Mouse (Mus musculus): ENCODE data around the gene Ivl. TPM values are rescaled to one million over a fixed set of nuclear protein-coding genes. Genes with fewer than 3 reads are reported as not detected.
A peak's percentile ranks its signal among the peaks of the same experiment; 100 is the strongest.

Gene Ivl
- total RNA-seq (2015) (0.22 TPM in 1 of 2 replicates, not detected in the other), total RNA-seq (2017) (0.27 TPM in 1 of 2 replicates, not detected in the other)

GRCm38 (mm10) chr3:92573449-92574041 lies at the start of gene Ivl:
Ivl (minus strand) TSS chr3:92573735.
- peak; percentile 58; the same call in 1 of the 2 replicates for ATAC-seq (replicated peaks; ENCODE audit: poor library complexity)

GRCm38 (mm10) chr3:92621560-92621959 lies 48.0 kb upstream of the Ivl start, which contains the start of gene Lce6a:
Lce6a (minus strand) TSS chr3:92621660.
- ATAC-seq (replicated peaks; ENCODE audit: poor library complexity), result no peak

- ATAC-seq (replicated peaks; ENCODE audit: poor library complexity), result no peak
Observed at GRCm38 (mm10) chr3:92609804-92610203, 36.3 kb upstream of the Ivl start.

DNA sequence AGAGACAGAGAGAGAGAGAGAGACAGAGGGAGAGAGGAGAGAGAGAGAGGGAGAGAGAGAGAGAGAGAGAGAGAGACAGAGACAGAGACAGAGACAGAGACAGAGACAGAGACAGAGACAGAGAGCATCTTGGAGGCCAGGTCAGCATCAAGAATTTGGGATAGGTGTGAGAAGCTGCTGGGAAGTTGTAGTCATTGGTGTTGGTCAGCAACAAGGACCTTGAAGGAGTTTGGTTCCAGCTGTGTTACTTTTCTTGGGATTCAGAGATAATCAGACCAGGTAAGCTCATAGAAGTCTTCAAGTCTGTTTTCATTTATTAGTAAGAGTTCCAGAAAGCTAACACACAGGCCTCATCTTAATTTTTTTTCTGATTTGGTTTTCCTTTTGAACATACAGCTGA lies 33.9 kb upstream of the Ivl start, which contains the start of gene 2210017I01Rik:
TSS of gene 2210017I01Rik (minus strand) at position 101 of the 400 bp plus-strand sequence.
- no peak for ATAC-seq (replicated peaks; ENCODE audit: poor library complexity)

- ATAC-seq (replicated peaks; ENCODE audit: poor library complexity), result 0 out of 2 replicates have a peak, but pooled peaks have one; percentile 54
Observed at GRCm38 (mm10) chr3:92602169-92602568, 28.6 kb upstream of the Ivl start.

DNA sequence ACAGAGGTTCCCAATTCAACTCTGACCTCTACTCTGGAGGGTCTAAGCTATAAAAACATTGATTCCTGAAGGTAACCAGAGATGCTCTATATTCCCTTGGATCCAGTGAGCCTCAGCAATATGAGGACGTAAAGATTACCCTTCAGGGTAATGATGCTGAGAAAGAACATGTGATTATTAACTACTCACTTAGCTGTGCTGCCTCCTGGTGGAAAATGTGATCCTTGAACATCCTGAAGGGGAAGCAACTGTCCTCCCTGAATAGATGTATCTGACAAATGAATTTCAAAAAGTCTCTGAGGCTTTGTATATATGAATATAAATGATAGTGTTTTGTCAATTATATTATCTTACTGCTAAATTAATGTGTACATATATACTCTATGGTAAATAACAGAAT lies 26.9 kb upstream of the Ivl start:
- ATAC-seq (replicated peaks; ENCODE audit: poor library complexity), result no peak

- no peak for ATAC-seq (replicated peaks; ENCODE audit: poor library complexity)
Observed at GRCm38 (mm10) chr3:92599973-92600372, 26.4 kb upstream of the Ivl start.

DNA sequence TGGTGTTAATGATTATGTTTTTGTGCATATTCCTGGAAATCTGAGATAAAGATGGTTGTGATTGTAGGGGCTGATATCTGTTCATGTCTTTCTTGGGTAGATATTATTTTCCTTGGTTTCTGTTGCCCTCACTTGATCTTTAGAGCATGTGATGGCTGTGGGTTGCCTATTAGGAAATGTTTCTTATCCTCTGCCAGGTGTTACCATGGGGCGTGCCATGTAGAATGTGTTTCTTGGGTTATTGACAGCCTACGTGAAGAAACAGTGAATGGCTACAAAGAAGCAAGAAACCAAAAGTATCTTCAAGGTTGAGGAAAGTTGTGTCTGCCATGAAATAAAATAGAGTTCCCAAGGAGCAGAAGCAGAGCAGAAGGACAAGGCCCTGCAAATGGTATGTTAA lies 24.9 kb upstream of the Ivl start:
- no peak for ATAC-seq (replicated peaks; ENCODE audit: poor library complexity)

DNA sequence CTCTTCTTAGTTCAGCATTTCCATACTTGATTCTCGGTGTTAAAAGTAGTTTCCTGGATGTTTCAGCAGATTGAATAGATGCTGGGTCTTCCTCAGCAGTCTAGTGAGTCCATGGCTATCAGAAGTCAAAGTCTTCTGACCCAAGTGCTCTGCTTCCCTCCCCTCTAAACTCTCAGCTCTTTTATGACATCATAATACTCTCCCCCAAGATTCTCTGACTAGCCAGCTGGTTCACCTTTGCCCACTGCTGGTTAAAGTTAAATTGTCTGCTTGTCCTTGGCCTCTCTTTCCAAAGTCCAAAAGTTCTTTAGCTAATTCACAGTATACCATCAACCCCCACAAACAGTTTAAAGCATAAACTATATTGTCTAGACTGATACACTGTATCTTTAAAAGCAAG lies 15.3 kb upstream of the Ivl start, which contains the start of gene Smcp:
TSS of gene Smcp (minus strand) at position 140 of the 400 bp plus-strand sequence.
- no peak for ATAC-seq (replicated peaks; ENCODE audit: poor library complexity)

- ATAC-seq (replicated peaks; ENCODE audit: poor library complexity), result no peak
Observed at GRCm38 (mm10) chr3:92587190-92587589, 13.7 kb upstream of the Ivl start.

- no peak for ATAC-seq (replicated peaks; ENCODE audit: poor library complexity)
Observed at GRCm38 (mm10) chr3:92585055-92585454, 11.5 kb upstream of the Ivl start.

- no peak for ATAC-seq (replicated peaks; ENCODE audit: poor library complexity)
Observed at GRCm38 (mm10) chr3:92583164-92583826, 9.8 kb upstream of the Ivl start.

DNA sequence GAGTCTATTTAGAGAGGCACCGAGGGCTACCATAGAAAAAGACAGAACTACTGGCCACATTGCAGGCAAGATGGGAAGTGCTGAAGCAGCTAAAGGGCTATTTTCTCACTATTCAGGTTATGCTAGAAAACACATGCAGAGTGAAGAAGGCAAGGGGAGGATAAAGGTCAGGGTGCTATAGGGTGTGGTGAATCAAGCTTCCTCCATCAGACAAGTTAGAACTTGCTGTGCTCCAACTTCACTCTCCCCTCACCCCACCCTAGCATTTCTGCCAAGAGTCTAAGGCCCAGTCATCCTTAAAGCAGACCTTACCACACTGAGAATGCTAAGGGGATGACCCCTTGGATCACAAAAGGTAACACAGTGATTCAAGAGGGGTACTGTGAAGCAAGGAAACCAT lies 6.0 kb upstream of the Ivl start:
- ATAC-seq (replicated peaks; ENCODE audit: poor library complexity), result no peak

DNA sequence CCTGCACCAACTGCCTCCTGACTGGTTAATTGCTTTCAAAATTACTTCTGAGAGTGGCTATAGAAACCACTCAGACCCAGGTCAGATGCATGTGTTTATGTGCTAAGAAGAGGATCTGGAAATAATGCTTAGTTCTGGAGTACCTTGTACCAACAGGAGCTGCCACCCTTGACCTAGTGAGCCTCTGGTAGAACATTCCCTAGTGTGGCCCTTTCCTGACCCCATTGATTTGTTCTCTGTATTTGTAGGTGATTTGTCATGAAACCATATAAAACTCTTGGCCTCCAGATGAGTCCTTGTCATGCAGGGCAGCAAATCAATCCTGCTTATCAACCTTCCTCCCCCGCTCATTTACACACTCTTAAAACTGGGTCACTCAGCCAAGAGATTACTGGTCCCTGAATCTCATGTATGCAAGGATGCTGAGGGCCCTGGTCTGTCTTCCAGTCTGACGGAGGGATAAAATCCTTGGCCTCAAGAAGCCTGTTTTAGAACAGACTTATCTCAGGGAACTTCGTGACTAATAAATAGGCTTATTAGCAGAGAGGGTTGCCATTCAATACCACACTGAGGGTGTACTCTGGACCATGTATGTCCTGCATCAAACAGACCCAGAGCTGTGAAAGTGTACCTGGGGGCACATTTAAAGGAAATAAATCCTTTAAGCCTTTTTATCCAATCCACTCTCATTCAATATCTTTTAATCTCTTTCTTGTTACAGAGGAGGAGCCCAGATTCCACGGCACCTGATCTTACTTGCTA lies 5.3 kb upstream of the Ivl start:
- ATAC-seq (replicated peaks; ENCODE audit: poor library complexity), result no peak

DNA sequence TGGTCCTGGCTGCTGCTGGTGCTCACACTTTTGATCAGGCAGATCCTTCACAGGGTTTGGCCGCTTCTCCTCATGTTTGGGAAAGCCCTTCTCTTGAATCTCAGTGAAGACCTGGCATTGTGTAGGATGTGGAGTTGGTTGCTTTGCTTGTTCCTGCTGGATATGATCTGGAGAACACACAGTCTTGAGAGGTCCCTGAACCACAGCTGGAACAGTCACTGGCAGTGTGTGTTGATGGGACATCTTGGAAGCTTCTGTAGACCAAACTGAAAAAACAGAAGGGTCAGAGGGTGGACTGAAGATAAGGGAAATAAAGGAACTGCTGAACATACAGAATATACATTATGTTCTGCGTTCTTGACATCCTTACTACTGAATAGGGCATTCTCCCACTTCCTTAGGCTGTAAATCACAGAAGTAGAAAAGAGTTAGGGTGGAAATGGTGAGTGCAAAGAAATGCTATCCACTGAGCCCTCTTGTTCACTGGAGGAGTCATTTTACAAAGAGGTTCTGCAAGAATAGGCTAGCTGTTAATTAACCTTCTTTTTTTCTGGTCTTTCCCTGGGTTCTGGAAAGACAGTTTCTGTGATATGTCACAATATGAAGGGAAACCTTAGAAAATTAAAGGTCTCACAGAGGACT lies 900 bp downstream of the Ivl start:
- no peak for ATAC-seq (replicated peaks; ENCODE audit: poor library complexity)

DNA sequence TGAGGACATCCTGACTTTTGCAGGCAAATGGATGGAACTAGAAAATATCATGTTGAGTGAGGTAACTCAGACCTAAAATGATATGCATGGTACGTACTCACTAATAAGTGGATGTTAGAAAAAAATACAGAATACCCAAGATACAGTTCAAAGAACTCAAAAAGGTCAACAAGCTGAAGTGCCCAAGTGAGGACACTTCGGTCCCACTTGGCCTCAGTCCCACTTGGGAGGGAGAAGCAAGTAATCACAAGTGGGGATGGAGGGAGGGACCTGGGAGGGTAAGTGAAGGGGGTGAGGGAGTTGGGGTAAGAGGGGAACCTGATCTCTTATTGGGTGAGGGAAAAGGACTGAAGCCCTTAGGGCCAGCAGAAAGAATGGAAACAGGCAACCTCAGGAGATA lies 4.8 kb downstream of the Ivl start:
- ATAC-seq (replicated peaks; ENCODE audit: poor library complexity), result no peak

DNA sequence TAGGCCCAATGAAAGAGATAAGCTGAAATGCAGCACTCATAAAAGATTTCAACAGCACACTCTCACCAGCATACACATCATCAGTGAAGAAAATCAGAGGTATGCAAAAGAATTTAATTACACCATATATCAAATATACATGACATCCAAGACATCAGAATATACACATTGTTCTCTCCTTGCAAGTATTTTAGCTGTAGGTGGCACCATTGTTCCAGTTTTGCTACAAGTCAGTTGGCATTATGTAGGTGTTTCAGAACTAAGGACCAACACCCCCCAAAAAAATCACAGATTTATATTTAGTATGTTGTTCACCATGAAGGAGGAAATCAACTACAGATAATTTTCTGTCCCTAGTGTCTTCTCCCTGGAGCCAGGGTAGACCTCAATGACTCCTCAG lies 8.1 kb downstream of the Ivl start:
- ATAC-seq (replicated peaks; ENCODE audit: poor library complexity), result no peak

DNA sequence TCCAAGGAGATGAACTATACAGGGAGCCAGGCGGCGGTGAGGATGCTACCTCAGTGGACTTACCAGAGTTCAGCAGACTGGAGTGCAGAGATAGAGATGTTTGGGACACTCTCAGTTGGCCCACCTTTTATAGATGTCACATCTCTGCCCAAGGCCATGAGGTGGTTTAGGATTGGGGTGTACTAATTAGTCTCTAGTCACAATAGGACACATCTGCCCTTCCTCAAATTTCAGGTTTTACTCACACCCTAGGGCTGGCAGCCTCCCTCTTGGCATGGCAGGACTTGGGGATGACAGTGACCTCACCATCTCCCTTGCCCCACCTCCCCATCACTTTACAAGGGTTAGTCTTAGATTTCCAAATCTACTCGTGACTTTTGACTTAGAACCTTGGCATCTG lies 39.1 kb downstream of the Ivl start, which contains the start of gene 2310046K23Rik:
TSS of gene 2310046K23Rik (minus strand) at position 101 of the 400 bp plus-strand sequence.
- no peak for ATAC-seq (replicated peaks; ENCODE audit: poor library complexity)
